Mouse (Mus musculus): ENCODE results near the gene Hypm.

Gene Hypm

GRCm38 (mm10) chrX:9846628-9847027 lies at the start of gene Hypm:
TSS of gene Hypm (plus strand) at chrX:9846928.
- DNase-seq (ENCODE audit: low read depth) = no peak

GRCm38 (mm10) chrX:9810101-9810500 lies 36.6 kb upstream of the Hypm start:
- DNase-seq (ENCODE audit: low read depth) = no peak

- no peak for DNase-seq (ENCODE audit: low read depth)
Observed at GRCm38 (mm10) chrX:9812469-9812868, 34.3 kb upstream of the Hypm start.

- no peak for DNase-seq (ENCODE audit: low read depth)
Observed at GRCm38 (mm10) chrX:9834779-9835178, 11.9 kb upstream of the Hypm start.

- DNase-seq (ENCODE audit: low read depth) = no peak
Observed at GRCm38 (mm10) chrX:9849403-9849802, 2.7 kb downstream of the Hypm start, which contains the start of gene H2al3. TSS of gene H2al3 (plus strand) at chrX:9849703.

GRCm38 (mm10) chrX:9861859-9862258 lies 15.1 kb downstream of the Hypm start:
- no peak for DNase-seq (ENCODE audit: low read depth)

GRCm38 (mm10) chrX:9875519-9875918 lies 28.8 kb downstream of the Hypm start:
- no peak for DNase-seq (ENCODE audit: low read depth)

- no peak for DNase-seq (ENCODE audit: low read depth)
Observed at GRCm38 (mm10) chrX:9885322-9885721, 38.6 kb downstream of the Hypm start, which contains the start of gene Sytl5. TSS of gene Sytl5 (plus strand) at chrX:9885622.

Measured in naive thymus-derived CD4-positive, alpha-beta T cell, adult 2 months (primary cell).